In the genomic region with DNA sequence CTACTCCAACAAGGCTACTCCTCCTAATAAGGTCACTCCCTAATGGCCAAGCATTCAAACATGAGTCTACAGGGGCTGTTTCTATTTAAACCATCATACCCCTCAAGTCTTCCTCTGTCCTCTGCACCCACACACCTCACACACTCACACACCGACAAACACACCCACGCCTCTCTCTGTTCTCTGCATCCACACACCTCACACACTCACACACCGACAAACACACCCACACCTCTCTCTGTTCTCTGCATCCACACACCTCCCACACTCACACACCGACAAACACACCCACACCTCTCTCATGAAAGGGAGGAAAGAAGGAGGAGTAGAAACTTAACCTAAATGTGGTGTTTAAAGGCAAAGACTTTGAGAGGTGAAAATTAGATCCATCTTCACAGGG, we compare ENCODE assay signal across 28 mouse cellular contexts.
"Had no signal": no experiment of that assay in that cellular context is flagged by ENCODE, and none has a peak within 500 bp of the region (broad histone marks: within the 10 kb centered on the region; RNA-seq: fewer than 3 reads in every experiment).

No protein-coding gene starts in this region.

- H3K4me2 ChIP-seq: heart, embryonic 11.5 days; heart, embryonic 13.5 days; heart, embryonic 15.5 days; hindbrain, embryonic 12.5 days; hindbrain, embryonic 14.5 days; intestine, embryonic 15.5 days; kidney, embryonic 15.5 days; limb, embryonic 13.5 days; limb, embryonic 15.5 days; liver, embryonic 12.5 days had no signal

- H3K9ac ChIP-seq: heart, embryonic 13.5 days; heart, embryonic 15.5 days; hindbrain, embryonic 12.5 days; hindbrain, embryonic 14.5 days; intestine, embryonic 15.5 days; kidney, embryonic 15.5 days; limb, embryonic 13.5 days; limb, embryonic 15.5 days; liver, embryonic 12.5 days had no signal

- ATAC-seq: hindbrain, embryonic 16.5 days; inflammation-experienced regulatory T-cells, adult 6 months; intestine, embryonic 15.5 days; intestine, postnatal 0 days; liver, embryonic 12.5 days had no signal

- H3K9me3 ChIP-seq: heart, embryonic 13.5 days; heart, embryonic 15.5 days; hindbrain, embryonic 10.5 days; hindbrain, embryonic 12.5 days; intestine, embryonic 15.5 days; kidney, embryonic 15.5 days; limb, embryonic 13.5 days; limb, embryonic 15.5 days; liver, embryonic 12.5 days had no signal

- H3K4me3 ChIP-seq: gastrocnemius, adult 2 months; heart, embryonic 13.5 days; heart, embryonic 15.5 days; hindbrain, embryonic 10.5 days; hindbrain, embryonic 12.5 days; intestine, embryonic 15.5 days; kidney, embryonic 15.5 days; limb, embryonic 13.5 days; limb, embryonic 15.5 days; liver, embryonic 12.5 days had no signal

- H3K36me3 ChIP-seq: heart, embryonic 13.5 days; heart, embryonic 15.5 days; hindbrain, embryonic 10.5 days; hindbrain, embryonic 12.5 days; intestine, embryonic 15.5 days; kidney, embryonic 15.5 days; limb, embryonic 13.5 days; limb, embryonic 15.5 days; liver, embryonic 12.5 days had no signal

- H3K4me1 ChIP-seq: hindbrain, embryonic 10.5 days; hindbrain, embryonic 12.5 days; intestine, embryonic 15.5 days; kidney, embryonic 15.5 days; limb, embryonic 13.5 days; limb, embryonic 15.5 days; liver, embryonic 12.5 days had no signal

- DNase-seq: gastrocnemius, adult 2 months; gastrocnemius, postnatal 10 days; gastrocnemius, postnatal 25 days; heart, adult 18-20 months; heart, postnatal 14 days; heart, postnatal 4 days; kidney, adult 18-20 months; kidney, adult 8-10 months; kidney, postnatal 14 days; kidney, postnatal 36 days; layer of hippocampus, adult 9-11 months; layer of hippocampus, postnatal 36 days; left cerebral cortex, postnatal 4 days had no signal

- H3K27ac ChIP-seq: gastrocnemius, adult 2 months; heart, embryonic 13.5 days; heart, embryonic 15.5 days; hindbrain, embryonic 10.5 days; hindbrain, embryonic 12.5 days; hindbrain, embryonic 14.5 days; intestine, embryonic 15.5 days; kidney, embryonic 15.5 days; kidney, postnatal 0 days; limb, embryonic 13.5 days; limb, embryonic 15.5 days; liver, embryonic 12.5 days had no signal

- H3K27me3 ChIP-seq: heart, embryonic 13.5 days; heart, embryonic 15.5 days; hindbrain, embryonic 12.5 days; intestine, embryonic 15.5 days; kidney, embryonic 15.5 days; limb, embryonic 13.5 days; limb, embryonic 15.5 days; liver, embryonic 12.5 days had no signal
